Mouse (Mus musculus) hematopoietic stem cell, adult 5-6 weeks (primary cell): ENCODE data around the gene Lgi4. TPM values are rescaled to one million over a fixed set of nuclear protein-coding genes. Genes with fewer than 3 reads are reported as not detected.

Experiments used
- ATAC-seq, 2 experiments: fragments of 125-278 bp in 1 of 2; replicated peaks in 1 of 2; 2 replicates each; pipeline ENCODE4 v1.8.0; 2016 to 2017; ENCODE audit warnings: inconsistent platforms in 2 of 2, mild to moderate bottlenecking in 2 of 2, moderate number of reproducible peaks in 2 of 2, low read depth in 1 of 2, moderate TSS enrichment in 1 of 2; ENCODE audit not compliant: low FRiP score in 2 of 2, poor library complexity in 2 of 2, severe bottlenecking in 2 of 2, insufficient read depth in 1 of 2, low TSS enrichment in 1 of 2
- total RNA-seq: library from RNA; stranded (forward); fragments of 172-1452, 232-1000 nt; gene quantifications from 2 replicates; pipeline ENCODE4 v1.2.3, GENCODE M21; 2017

Gene Lgi4
- total RNA-seq, 1 experiment from 2014 or later, result not detected

- no peak for ATAC-seq
Measured at GRCm38 (mm10) chr7:31067836-31068235, 8.7 kb downstream of the Lgi4 start.

- no peak for ATAC-seq
Measured at GRCm38 (mm10) chr7:31069491-31069890, 10.3 kb downstream of the Lgi4 start.

- no peak for ATAC-seq
Measured at GRCm38 (mm10) chr7:31070324-31070723, 11.2 kb downstream of the Lgi4 start.

- ATAC-seq, result no peak
Measured at GRCm38 (mm10) chr7:31072326-31072725, 13.2 kb downstream of the Lgi4 start.

- no peak for ATAC-seq
Measured at GRCm38 (mm10) chr7:31073546-31073945, 14.4 kb downstream of the Lgi4 start.

GRCm38 (mm10) chr7:31074061-31074712, 15.0 kb downstream of the Lgi4 start:
- ATAC-seq, result no peak

GRCm38 (mm10) chr7:31074713-31075069, 15.5 kb downstream of the Lgi4 start:
- ATAC-seq, result no peak

GRCm38 (mm10) chr7:31076492-31076891, 17.4 kb downstream of the Lgi4 start, which contains the start of gene Fxyd3:
TSS of gene Fxyd3 (minus strand) at chr7:31076704.
- ATAC-seq, result no peak

- ATAC-seq, result no peak
Measured at GRCm38 (mm10) chr7:31077470-31077869, 18.3 kb downstream of the Lgi4 start.

- peak; percentile 71 to 73; a peak in 3 of 4 replicates for ATAC-seq
Measured at GRCm38 (mm10) chr7:31077885-31078445, 18.8 kb downstream of the Lgi4 start.

- no peak for ATAC-seq
Measured at GRCm38 (mm10) chr7:31079670-31080069, 20.5 kb downstream of the Lgi4 start.

- ATAC-seq, result no peak
Measured at GRCm38 (mm10) chr7:31080611-31081010, 21.5 kb downstream of the Lgi4 start.

GRCm38 (mm10) chr7:31081106-31081505, 22.0 kb downstream of the Lgi4 start:
- ATAC-seq, result no peak

GRCm38 (mm10) chr7:31082106-31082505, 23.0 kb downstream of the Lgi4 start:
- no peak for ATAC-seq

- ATAC-seq, result no peak
Measured at GRCm38 (mm10) chr7:31082831-31083588, 23.9 kb downstream of the Lgi4 start.

- no peak for ATAC-seq
Measured at GRCm38 (mm10) chr7:31084140-31084539, 25.0 kb downstream of the Lgi4 start.

- no peak for ATAC-seq
Measured at GRCm38 (mm10) chr7:31085171-31085570, 26.0 kb downstream of the Lgi4 start.

GRCm38 (mm10) chr7:31086175-31086755, 27.1 kb downstream of the Lgi4 start:
- ATAC-seq, result no peak
